Mouse (Mus musculus) spleen, postnatal 14 days (tissue): ENCODE results near the gene Bpifa1.
"Not testable (repeated sequence)": the region's sequence is repeated elsewhere in the genome, so short reads cannot be mapped to it uniquely, and the experiment has no call there.

Experiments used
- DNase-seq, 2 experiments: peaks; one replicate each; pipeline ENCODE4 v3.0.0; 2021 to 2022; ENCODE audit warnings: low spot score in 2 of 2

Bpifa1 gene

GRCm38 (mm10) chr2:154142580-154142979 is at the start of gene Bpifa1:
Gene Bpifa1 (plus strand): TSS chr2:154142880.
- no peak for DNase-seq

- no peak for DNase-seq
Measured at GRCm38 (mm10) chr2:154097734-154098133, 44.9 kb upstream of the Bpifa1 start.

GRCm38 (mm10) chr2:154117381-154117780 is 25.3 kb upstream of the Bpifa1 start:
- no peak for DNase-seq

DNA sequence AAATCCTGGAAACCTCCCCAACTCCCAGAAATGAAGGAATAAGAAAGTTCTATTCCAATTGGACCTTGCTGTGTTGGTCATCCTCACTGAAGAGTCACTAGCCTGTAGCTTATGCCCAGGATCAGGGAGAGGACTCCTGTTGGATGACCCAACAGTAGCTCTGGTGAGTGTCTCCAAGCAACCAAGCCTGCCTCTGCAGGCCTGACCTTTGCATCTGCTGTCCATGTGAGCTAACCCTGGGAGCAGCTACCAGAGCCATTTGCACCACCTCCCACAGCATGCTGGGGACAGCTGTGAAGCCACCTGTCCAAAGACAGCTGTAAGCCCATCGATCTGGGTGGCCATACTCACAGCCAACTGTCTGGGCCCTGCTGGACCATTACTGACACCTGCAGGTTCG is 12.6 kb upstream of the Bpifa1 start, which contains the start of gene Bpifa3:
Gene Bpifa3, plus strand, starts transcription at position 217 of the 400 bp plus-strand sequence.
- no peak for DNase-seq

GRCm38 (mm10) chr2:154143735-154144134 is 1.1 kb downstream of the Bpifa1 start:
- no peak for DNase-seq

DNA sequence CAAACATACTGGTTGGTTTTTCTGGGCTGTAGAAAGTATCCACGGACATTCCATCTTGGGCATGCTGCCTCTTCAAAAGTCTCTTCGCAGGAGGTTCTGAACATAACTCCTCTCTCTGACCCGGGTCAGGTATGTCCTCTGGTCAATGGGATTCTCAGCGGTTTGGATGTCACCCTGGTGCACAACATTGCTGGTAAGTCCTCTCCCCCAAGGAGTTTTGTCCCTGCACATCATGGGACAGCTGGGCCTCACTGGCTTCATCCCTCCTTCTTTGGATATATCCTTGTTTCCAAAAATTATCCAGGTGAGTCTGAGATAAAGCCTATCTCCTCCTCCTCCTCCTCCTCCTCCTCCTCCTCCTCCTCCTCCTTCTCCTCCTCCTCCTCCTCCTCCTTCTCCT is 4.8 kb downstream of the Bpifa1 start:
- no peak for DNase-seq

DNA sequence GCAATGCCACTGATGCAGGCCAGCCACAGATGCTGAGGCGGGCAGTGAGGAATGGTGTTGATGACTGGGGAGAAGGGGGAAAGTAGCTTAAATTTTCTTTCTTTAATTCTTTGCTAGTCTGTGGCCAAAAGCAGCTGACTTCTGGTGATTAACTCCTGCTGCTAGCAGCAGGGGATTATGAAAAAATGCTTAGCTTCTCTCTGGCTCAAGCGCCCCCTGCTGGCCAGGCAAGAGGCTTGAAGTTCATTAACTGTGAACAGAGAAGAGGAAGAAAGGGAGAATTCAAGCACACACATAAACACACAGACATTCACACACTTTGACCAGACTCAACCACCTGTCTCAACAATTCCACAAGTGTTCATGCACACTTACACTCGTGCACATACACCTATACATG is 15.8 kb downstream of the Bpifa1 start:
- no peak for DNase-seq

DNA sequence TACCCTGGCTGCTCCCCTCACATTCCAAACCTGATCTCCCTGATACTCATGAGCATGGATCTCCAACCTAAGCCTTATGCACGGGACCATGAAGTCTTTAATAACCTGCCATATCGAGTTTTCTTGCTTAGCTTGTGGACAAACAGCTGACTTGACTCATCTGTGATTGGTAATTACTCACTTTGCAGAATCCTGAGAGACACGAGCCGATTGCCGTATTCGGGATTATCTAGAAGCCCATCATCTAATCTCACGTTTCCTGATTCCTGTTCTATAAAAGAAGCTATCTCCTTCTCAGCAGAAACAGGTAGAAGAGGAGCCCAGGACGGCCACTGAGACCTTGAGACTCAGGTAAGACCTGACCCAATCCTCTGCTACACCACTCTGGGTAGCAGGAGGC is 19.6 kb downstream of the Bpifa1 start, which contains the start of gene Bpifa5:
Gene Bpifa5, plus strand, starts transcription at position 301 of the 400 bp plus-strand sequence.
- DNase-seq = no peak

GRCm38 (mm10) chr2:154163306-154163705 is 20.6 kb downstream of the Bpifa1 start:
- DNase-seq = no peak

GRCm38 (mm10) chr2:154169172-154169571 is 26.5 kb downstream of the Bpifa1 start:
- no peak for DNase-seq

GRCm38 (mm10) chr2:154171621-154172020 is 28.9 kb downstream of the Bpifa1 start:
- DNase-seq = no peak

GRCm38 (mm10) chr2:154173313-154173712 is 30.6 kb downstream of the Bpifa1 start:
- DNase-seq = no peak

- DNase-seq = not testable (repeated sequence)
Measured at GRCm38 (mm10) chr2:154181900-154182299, 39.2 kb downstream of the Bpifa1 start.

DNA sequence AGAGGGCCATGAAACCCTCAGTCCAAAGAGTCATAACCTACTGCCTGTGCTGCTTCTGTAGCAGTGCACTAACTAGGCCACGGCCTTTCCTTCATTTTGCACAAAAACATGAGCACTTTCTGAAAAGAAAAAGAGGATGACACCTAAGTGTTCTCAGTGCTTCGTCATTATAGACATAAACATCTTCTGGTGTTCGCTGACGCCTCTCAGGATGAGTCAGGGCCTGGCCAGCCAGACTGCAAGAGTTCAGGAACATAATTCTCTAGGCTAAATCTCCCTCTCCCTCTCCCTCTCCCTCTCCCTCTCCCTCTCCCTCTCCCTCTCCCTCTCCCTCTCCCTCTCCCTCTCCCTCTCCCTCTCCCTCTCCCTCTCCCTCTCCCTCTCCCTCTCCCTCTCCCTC is 40.4 kb downstream of the Bpifa1 start:
- DNase-seq = not testable (repeated sequence)

DNA sequence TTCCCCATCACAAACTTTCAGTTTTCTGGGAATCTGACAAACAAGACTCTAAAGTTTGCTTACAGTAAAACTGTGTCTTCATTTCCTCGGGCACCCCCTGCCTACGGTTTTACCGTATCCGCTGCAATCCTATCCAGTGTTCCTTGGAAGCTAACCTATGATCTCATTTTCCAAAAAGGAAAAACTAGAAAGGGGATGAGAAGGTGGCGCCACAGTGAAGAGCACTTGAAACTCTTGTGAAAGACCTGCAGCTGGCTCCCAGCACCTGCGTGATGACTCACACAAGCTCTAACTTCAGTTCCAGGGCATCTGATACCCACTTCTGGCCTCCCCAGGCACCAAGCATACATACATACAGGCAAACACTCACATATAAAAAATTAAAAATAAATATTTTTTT is 42.6 kb downstream of the Bpifa1 start:
- DNase-seq = no peak

DNA sequence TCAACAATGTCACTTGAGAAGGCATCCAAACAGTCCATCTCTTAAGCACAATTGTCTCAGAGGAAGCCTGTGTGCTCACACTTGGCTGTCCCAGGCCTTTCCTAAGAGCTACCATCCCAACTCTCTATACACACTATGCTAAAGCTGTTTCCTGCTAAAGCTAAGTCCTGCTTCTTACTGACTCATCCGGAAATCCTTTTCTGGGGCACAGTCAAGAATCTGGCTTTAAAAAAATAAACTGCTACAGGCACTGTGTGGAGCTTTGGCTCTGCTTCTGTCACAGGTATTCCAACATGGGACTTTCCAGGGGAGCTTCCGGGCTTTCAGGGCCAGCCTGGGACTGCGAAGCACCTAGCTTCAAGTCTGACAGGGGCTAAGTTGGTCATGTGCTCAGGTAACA is 43.1 kb downstream of the Bpifa1 start:
- DNase-seq = no peak

DNA sequence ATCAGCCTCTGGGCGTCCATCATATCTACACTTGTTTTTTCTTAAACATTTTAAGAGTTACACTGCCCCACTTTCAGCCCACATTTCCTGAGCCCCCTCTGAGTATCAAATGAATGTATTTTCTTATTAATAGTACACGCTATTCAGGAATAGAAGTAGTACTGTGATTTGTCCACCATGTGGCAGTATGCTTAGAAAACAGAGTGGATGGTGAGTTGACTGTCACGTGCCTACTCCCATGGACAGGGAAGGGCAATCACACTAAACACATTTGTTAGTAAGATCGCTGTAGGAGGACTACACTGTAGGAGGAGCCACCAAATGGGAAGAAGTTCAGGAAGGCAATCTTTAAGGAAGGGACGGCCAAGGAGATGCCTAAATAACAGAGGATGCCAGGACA is 44.8 kb downstream of the Bpifa1 start:
- DNase-seq = no peak

DNA sequence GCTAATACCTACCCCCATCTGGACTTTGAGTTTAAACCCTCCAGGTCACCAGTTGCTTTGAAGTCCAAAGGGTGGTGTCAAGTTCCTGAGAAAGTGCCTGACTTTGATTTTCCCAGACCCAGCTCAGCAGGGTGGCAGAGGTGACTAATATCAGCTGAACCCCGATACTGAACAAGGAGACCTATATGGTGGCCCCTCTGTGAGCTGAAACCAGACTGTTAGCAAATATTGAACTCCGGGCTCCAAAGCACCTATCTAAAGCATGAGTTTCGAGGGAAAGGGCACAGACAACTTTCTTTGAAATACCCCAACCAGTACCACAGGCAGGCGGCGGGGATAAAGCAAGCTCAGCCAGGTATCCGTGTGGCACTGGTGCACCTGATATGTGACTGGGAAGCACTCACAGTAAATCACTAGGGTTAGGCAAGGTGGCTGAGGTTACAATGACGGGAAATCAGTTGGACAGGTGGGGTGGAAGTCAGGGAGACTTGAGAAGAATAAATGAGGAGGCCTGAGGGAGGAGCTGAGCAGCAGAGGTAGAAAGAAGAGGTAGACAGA is 47.3 kb downstream of the Bpifa1 start:
- no peak for DNase-seq

DNA sequence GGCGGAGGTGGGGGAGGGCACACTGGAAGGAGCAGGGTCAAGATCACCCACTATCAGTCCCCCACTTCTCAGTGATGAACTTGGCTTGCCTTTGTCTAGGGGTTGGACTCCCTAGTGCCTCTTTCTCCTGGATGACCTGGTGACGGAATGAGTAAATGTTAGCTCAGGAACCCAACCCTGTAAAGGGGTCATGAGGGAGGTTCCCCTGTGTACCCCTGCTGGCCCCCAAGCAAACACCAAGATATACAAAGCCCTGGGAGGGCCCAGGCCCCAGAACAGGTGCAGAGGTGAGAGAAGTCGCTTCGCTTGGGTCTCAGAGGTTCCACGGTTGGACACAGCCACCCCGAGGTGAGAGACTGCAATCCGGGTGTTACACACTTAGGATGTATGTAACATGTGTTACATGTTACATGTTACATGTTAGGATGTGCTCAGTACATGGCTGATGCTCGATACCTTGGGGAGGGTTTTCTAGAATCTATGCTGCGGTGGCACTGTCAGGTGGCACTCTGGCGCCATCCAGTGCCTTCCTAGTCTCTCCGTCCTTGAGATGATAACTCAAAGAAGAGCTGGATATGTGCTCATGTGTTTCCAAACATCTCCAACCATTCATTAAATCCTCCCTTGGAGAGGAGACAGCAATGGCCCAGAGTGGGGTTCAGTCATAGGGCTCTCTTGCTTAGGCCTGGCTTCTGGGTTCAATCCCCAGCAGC is 48.0 kb downstream of the Bpifa1 start, which contains the start of gene Bpifb1:
Gene Bpifb1, plus strand, starts transcription at position 273 of the 713 bp plus-strand sequence.
- DNase-seq = no peak

GRCm38 (mm10) chr2:154192141-154192540 is 49.5 kb downstream of the Bpifa1 start:
- no peak for DNase-seq

- DNase-seq = no peak
Measured at GRCm38 (mm10) chr2:154193071-154193470, 50.4 kb downstream of the Bpifa1 start.

- no peak for DNase-seq
Measured at GRCm38 (mm10) chr2:154193994-154194504, 51.4 kb downstream of the Bpifa1 start.

- DNase-seq = no peak
Measured at GRCm38 (mm10) chr2:154197036-154197435, 54.4 kb downstream of the Bpifa1 start.
